Mouse (Mus musculus): ENCODE results near the gene Slc35e3. TPM values are rescaled to one million over a fixed set of nuclear protein-coding genes. Genes with fewer than 3 reads are reported as not detected.

The Slc35e3 gene
- polyA plus RNA-seq, 1 experiment from 2014 or later: 12.5 TPM

DNA sequence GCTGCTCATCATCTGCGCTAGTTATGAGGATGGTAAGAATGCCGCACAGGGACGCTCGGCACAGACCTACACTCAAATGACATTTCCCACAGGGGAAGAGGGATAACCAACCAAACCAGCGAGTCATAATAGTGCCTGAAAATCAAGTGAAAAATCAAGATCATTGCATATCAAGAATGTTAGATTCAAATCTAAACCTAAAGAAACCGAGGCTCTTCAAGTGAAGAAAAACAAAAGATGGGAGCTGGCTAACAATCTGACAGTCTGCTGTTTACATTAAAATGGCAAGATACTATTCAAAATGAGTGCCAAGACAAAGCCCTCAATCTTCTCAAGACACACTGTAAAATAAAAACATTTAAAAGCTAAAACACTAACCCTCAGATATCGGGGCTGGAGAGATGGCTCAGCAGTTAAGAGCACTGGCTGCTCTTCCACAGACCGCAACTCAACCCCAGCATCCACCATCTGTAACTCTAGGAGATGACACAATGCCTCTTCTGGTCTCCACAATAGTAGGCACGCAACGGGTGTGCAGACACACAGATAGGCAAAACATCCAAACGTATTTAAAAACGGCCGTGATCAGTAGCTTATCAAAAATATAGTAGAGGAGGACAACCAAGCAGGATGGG is 37.7 kb upstream of the Slc35e3 start:
- Histone ChIP-seq H3K27ac (ENCODE audit: low read depth, low read length) (no peak overlapping the region), H3K4me3 (ENCODE audit: low read length) (no peak overlapping the region), H3K27me3 (ENCODE audit: control insufficient read depth, insufficient read depth, low read length) (no peaks in the 10 kb centered on the region), H3K9ac (ENCODE audit: low read depth, low read length) (no peak overlapping the region), H3K4me1 (ENCODE audit: control insufficient read depth, insufficient read depth, low read length) (no peaks in the 10 kb centered on the region), H3K9me3 (ENCODE audit: control insufficient read depth, low read length) (no peaks in the 10 kb centered on the region), H3K36me3 (ENCODE audit: control insufficient read depth, insufficient read depth, low read length) (peaks cover 84% of the 10 kb centered on the region), H3K4me2 (replicated peaks; ENCODE audit: low read depth, low read length) (no peak overlapping the region)
- ATAC-seq (ENCODE audit: low FRiP score, low TSS enrichment): no peak
- 96% methylated on average over 13 of the region's 13 CpGs for WGBS

DNA sequence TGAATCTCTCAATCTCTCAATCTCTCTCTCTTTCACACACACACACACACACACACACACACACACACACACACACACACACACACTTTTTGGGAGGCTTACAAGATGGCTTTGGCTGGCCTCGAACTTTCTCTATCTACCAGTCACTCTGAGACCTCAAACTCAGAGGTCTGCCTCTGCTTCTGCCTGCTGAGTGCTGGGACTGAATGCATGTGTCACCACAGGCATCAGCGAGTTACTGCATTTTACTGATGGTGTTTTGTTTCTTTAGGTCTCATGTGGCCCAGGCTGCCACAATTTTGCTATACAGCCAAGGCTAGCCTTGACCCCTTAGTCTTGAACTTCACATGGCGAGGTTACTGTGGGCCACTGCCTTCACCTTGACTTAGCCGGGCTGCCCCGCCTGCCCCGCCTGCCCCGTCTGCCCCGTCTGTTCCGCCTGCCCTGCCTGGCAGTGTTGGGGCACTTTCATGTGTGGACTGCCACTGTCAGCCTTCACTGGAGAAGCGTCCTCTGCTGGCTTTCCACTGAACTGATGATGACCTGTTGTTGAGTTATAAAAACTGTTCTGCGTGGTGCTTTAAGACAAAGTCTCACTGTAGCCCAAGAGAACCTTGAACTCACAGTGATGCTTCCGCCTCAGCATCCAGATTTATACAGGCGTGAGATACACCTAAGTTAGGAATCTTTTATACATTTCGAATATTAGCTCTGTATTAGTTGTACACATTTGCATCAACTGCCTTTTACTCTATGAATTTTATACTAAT is 36.5 kb upstream of the Slc35e3 start:
- no peak overlapping the region for H3K9ac ChIP-seq (ENCODE audit: low read depth, low read length)
- H3K4me1 ChIP-seq (ENCODE audit: control insufficient read depth, insufficient read depth, low read length): no peaks in the 10 kb centered on the region
- H3K27ac ChIP-seq (ENCODE audit: low read depth, low read length): no peak overlapping the region
- H3K4me3 ChIP-seq (ENCODE audit: low read length): no peak overlapping the region
- no peaks in the 10 kb centered on the region for H3K27me3 ChIP-seq (ENCODE audit: control insufficient read depth, insufficient read depth, low read length)
- ATAC-seq (ENCODE audit: low FRiP score, low TSS enrichment): no peak
- H3K36me3 ChIP-seq (ENCODE audit: control insufficient read depth, insufficient read depth, low read length): peaks cover 91% of the 10 kb centered on the region
- no peak overlapping the region for H3K4me2 ChIP-seq (replicated peaks; ENCODE audit: low read depth, low read length)
- H3K9me3 ChIP-seq (ENCODE audit: control insufficient read depth, low read length): no peaks in the 10 kb centered on the region
- WGBS: 90% methylated on average over 14 of the region's 14 CpGs

DNA sequence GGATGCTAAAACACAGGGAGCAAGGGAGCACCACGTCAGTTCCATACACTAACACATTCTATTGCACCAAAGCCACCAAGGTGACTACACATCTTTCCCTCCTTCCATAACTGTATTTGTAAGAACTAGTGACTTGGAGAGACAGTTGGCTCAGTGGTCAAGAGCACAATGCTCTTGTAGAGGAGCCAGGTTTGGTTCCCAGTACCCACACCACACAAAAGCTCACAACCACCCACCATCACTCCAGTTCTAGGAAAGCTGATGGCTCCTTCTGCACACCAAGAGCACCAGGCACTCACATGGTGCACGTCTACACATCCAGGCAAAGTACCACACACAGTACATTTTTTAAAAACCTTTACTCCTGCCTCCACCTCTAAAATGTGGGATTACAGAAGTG is 35.9 kb upstream of the Slc35e3 start:
- Histone ChIP-seq H3K27me3 (ENCODE audit: control insufficient read depth, insufficient read depth, low read length) (no peaks in the 10 kb centered on the region), H3K27ac (ENCODE audit: low read depth, low read length) (no peak overlapping the region), H3K9ac (ENCODE audit: low read depth, low read length) (no peak overlapping the region), H3K4me1 (ENCODE audit: control insufficient read depth, insufficient read depth, low read length) (no peaks in the 10 kb centered on the region), H3K36me3 (ENCODE audit: control insufficient read depth, insufficient read depth, low read length) (peaks cover 89% of the 10 kb centered on the region), H3K4me3 (ENCODE audit: low read length) (no peak overlapping the region), H3K9me3 (ENCODE audit: control insufficient read depth, low read length) (no peaks in the 10 kb centered on the region), H3K4me2 (replicated peaks; ENCODE audit: low read depth, low read length) (no peak overlapping the region)
- 99% methylated on average over 2 of the region's 2 CpGs for WGBS
- no peak for ATAC-seq (ENCODE audit: low FRiP score, low TSS enrichment)

DNA sequence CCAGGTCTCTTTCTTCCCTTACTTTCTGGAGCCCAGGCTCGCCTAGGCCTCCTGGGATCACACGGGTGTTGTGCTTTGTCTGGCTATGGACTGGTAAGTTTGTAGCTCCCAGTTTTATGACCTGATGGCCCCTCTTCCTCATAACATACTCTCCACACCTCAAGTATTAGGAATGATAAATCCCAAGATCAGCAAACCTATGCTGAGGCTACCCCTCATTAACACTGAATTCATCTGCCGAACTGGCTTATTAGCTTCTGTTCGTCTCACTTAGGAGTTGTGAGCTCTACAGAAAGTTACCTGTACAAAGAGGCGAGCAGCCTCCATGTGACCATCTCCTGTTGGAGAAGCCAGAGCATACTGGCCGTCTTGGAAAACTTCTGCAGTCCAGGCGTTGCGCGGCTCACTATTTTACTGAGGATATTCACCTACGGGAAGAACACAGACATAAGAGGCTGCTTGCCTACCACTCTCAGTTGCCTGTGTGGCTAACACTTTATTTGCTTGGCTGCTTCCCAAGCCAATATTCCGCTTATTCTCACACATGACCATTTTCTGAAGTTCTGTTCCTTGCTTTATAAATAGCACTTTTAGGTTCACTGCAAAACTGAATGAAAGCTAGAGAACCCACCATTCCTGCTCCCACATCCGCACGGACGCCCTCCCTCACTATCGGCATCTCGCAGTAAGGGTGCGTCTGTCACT is 35.0 kb upstream of the Slc35e3 start:
- Histone ChIP-seq H3K36me3 (ENCODE audit: control insufficient read depth, insufficient read depth, low read length) (peaks cover 89% of the 10 kb centered on the region), H3K4me3 (ENCODE audit: low read length) (no peak overlapping the region), H3K27ac (ENCODE audit: low read depth, low read length) (no peak overlapping the region), H3K4me2 (replicated peaks; ENCODE audit: low read depth, low read length) (no peak overlapping the region), H3K4me1 (ENCODE audit: control insufficient read depth, insufficient read depth, low read length) (no peaks in the 10 kb centered on the region), H3K9ac (ENCODE audit: low read depth, low read length) (no peak overlapping the region), H3K27me3 (ENCODE audit: control insufficient read depth, insufficient read depth, low read length) (no peaks in the 10 kb centered on the region), H3K9me3 (ENCODE audit: control insufficient read depth, low read length) (no peaks in the 10 kb centered on the region)
- WGBS: 95% methylated on average over 17 of the region's 17 CpGs
- ATAC-seq (ENCODE audit: low FRiP score, low TSS enrichment): no peak

DNA sequence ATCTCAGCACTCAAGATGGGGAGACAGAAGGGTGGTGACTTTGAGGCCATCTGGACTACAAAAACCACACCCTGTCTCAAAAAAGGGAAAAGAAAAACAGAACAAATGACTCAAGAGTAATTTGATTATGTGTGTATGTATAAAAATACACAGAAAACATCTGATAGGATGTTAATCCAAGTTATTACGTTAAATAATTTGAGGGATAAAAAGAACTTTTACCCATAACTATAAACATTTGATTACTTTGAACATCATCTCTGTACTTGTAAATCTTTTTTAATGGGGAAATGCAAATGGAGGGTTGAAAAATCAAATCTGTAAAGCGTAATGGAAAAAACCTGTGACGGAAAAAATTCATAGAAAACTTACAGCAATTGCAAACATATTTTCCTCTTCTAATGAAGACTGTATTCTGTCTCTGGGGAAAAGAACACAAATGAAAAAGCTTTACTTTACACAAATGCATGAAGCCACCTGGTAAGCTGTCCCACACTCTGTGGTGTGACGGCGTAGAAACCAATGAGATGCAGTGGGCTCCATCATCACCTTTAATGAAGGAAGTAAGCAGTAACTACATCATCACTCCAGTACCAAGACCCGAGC is 34.2 kb upstream of the Slc35e3 start:
- Histone ChIP-seq H3K4me3 (ENCODE audit: low read length) (no peak overlapping the region), H3K36me3 (ENCODE audit: control insufficient read depth, insufficient read depth, low read length) (peaks cover 89% of the 10 kb centered on the region), H3K4me2 (replicated peaks; ENCODE audit: low read depth, low read length) (no peak overlapping the region), H3K27ac (ENCODE audit: low read depth, low read length) (no peak overlapping the region), H3K9ac (ENCODE audit: low read depth, low read length) (no peak overlapping the region), H3K9me3 (ENCODE audit: control insufficient read depth, low read length) (no peaks in the 10 kb centered on the region), H3K4me1 (ENCODE audit: control insufficient read depth, insufficient read depth, low read length) (no peaks in the 10 kb centered on the region), H3K27me3 (ENCODE audit: control insufficient read depth, insufficient read depth, low read length) (no peaks in the 10 kb centered on the region)
- no peak for ATAC-seq (ENCODE audit: low FRiP score, low TSS enrichment)
- 95% methylated on average over 6 of the region's 6 CpGs for WGBS

DNA sequence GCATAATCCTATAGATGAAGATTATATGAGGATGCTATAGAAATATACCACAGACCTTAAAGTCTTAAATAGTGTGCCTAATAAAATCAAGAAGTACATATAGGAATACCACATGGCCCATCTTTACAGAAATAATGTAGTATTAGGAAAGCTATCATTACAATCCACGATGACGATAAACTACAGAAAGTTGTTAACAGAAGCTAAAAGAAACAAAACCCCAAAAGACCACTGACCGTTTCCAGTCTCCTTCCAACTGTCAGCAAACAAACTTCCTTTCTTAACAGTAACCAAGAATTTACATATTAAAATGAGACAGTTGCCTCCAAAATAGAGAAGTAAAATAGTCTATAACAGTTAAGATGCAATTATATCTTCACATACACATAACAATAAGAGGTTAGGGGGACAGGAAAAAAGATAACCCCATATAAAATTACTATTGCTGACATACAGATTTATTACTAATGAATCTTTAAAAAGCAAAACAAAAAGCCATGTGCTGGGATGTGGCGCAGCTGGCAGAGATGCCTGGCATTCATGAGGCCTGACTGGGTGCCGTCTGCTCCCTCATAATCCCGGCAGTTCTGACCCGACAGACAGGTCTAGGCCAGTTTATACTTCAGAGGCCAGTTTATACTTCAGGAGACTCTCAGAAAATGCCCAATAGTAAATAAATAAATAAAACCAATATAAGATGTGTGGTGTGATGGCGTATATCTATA is 33.6 kb upstream of the Slc35e3 start:
- H3K36me3 ChIP-seq (ENCODE audit: control insufficient read depth, insufficient read depth, low read length): peaks cover 89% of the 10 kb centered on the region
- no peaks in the 10 kb centered on the region for H3K9me3 ChIP-seq (ENCODE audit: control insufficient read depth, low read length)
- H3K4me1 ChIP-seq (ENCODE audit: control insufficient read depth, insufficient read depth, low read length): no peaks in the 10 kb centered on the region
- no peak overlapping the region for H3K4me3 ChIP-seq (ENCODE audit: low read length)
- H3K27ac ChIP-seq (ENCODE audit: low read depth, low read length): no peak overlapping the region
- no peak overlapping the region for H3K4me2 ChIP-seq (replicated peaks; ENCODE audit: low read depth, low read length)
- ATAC-seq (ENCODE audit: low FRiP score, low TSS enrichment): no peak
- WGBS: 91% methylated on average over 8 of the region's 8 CpGs
- H3K9ac ChIP-seq (ENCODE audit: low read depth, low read length): no peak overlapping the region
- no peaks in the 10 kb centered on the region for H3K27me3 ChIP-seq (ENCODE audit: control insufficient read depth, insufficient read depth, low read length)

DNA sequence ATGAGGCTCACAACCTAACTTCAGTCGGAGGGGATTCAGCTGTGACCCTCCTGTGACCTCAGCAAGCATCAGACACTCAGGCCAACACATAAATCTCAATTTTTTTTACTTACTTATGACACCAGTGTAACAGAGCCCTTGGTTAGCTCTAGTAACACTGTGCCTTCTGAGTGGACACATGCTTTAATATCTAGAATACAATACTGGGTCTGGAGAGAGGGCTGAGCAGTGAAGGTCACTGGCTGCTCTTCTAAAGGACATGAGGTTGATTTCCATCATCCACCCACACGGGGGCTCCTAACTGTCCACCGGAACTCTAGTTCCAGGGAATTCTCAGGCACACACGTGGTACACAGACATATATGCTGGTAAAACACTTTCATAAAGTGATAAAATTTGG is 32.8 kb upstream of the Slc35e3 start:
- Histone ChIP-seq H3K4me3 (ENCODE audit: low read length) (no peak overlapping the region), H3K9me3 (ENCODE audit: control insufficient read depth, low read length) (no peaks in the 10 kb centered on the region), H3K4me2 (replicated peaks; ENCODE audit: low read depth, low read length) (no peak overlapping the region), H3K36me3 (ENCODE audit: control insufficient read depth, insufficient read depth, low read length) (peaks cover 92% of the 10 kb centered on the region), H3K27ac (ENCODE audit: low read depth, low read length) (no peak overlapping the region), H3K4me1 (ENCODE audit: control insufficient read depth, insufficient read depth, low read length) (no peaks in the 10 kb centered on the region), H3K9ac (ENCODE audit: low read depth, low read length) (no peak overlapping the region), H3K27me3 (ENCODE audit: control insufficient read depth, insufficient read depth, low read length) (no peaks in the 10 kb centered on the region)
- 84% methylated on average over 4 of the region's 4 CpGs for WGBS
- ATAC-seq (ENCODE audit: low FRiP score, low TSS enrichment): no peak

DNA sequence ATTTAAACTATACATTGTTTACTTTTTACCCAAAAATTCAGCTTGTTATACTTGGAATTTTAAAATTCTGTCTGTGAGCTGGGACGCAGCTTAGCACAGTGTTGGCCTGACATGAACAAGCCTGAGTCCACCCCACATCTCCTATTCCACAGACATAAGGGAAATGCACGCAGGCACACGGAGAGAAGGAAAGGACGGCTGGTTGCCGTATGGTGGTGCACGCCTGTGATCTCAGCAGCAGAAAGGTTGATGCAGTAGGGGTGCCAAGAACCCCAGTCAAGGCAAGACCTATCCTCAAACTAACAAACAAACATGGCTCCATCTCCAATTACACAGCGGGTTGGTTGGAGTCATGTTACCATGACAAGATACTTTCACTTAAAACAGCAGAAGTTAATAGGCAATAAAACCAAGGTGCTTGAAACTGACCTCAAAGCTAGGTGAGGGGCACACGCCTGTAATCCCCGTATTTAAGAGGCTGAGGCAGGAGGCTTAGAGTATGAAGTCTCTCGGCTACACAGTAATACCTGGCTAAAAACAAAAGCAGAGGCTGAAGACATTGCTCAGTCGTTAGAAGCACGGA is 32.3 kb upstream of the Slc35e3 start:
- Histone ChIP-seq H3K27ac (ENCODE audit: low read depth, low read length) (no peak overlapping the region), H3K4me2 (replicated peaks; ENCODE audit: low read depth, low read length) (no peak overlapping the region), H3K9ac (ENCODE audit: low read depth, low read length) (no peak overlapping the region), H3K4me3 (ENCODE audit: low read length) (no peak overlapping the region), H3K9me3 (ENCODE audit: control insufficient read depth, low read length) (no peaks in the 10 kb centered on the region), H3K4me1 (ENCODE audit: control insufficient read depth, insufficient read depth, low read length) (no peaks in the 10 kb centered on the region), H3K27me3 (ENCODE audit: control insufficient read depth, insufficient read depth, low read length) (no peaks in the 10 kb centered on the region), H3K36me3 (ENCODE audit: control insufficient read depth, insufficient read depth, low read length) (peaks cover 90% of the 10 kb centered on the region)
- WGBS: 86% methylated on average over 12 of the region's 12 CpGs
- ATAC-seq (ENCODE audit: low FRiP score, low TSS enrichment): no peak

All from kidney, embryonic 14.5 days (tissue).